Mouse (Mus musculus) erythroblast, embryonic 14.5 days (primary cell): ENCODE data around the gene 1110002E22Rik.

Experiments
- GATA1 ChIP-seq: IDR thresholded peaks from 2 replicates; pipeline ENCODE4 v1.6.1; 2012; ENCODE audit warnings: low read length, inconsistent platforms, mixed read lengths
- TAL1 ChIP-seq: IDR thresholded peaks from 3 replicates; pipeline ENCODE4 v1.6.1; 2012; ENCODE audit warnings: low read length, inconsistent platforms, mixed read lengths

GRCm38 (mm10) chr3:138077476-138078340 lies 12.9 kb downstream of the 1110002E22Rik start:
- TF ChIP-seq GATA1 (no peak), TAL1 (no peak)
